Mouse (Mus musculus): ENCODE results near the gene Taok2. TPM values are rescaled to one million over a fixed set of nuclear protein-coding genes. Genes with fewer than 3 reads are reported as not detected.
A peak's percentile ranks its signal among the peaks of the same experiment; 100 is the strongest.

Taok2 gene
- polyA plus RNA-seq, 1 experiment from 2014 or later, result 11.5 TPM

GRCm38 (mm10) chr7:126881040-126881439 lies 3.5 kb downstream of the Taok2 start:
- Histone ChIP-seq H3K4me3 (ENCODE audit: low read depth, low read length) (no peak overlapping the region), H3K4me2 (replicated peaks; ENCODE audit: low read depth) (no peak overlapping the region), H3K36me3 (ENCODE audit: control insufficient read depth, insufficient read depth) (peaks cover 49% of the 10 kb centered on the region), H3K9ac (ENCODE audit: low read depth, low read length) (no peak overlapping the region), H3K27ac (ENCODE audit: low read depth, low read length) (peak overlapping the region; percentile 9; the same call in 1 of the 2 replicates), H3K27me3 (replicated peaks; ENCODE audit: control insufficient read depth, insufficient read depth, low read length) (no peaks in the 10 kb centered on the region), H3K4me1 (replicated peaks; ENCODE audit: control insufficient read depth, insufficient read depth, low read length) (0 out of 2 replicates have a peak, but pooled peaks cover 5% of the 10 kb centered on the region), H3K9me3 (ENCODE audit: control insufficient read depth) (no peaks in the 10 kb centered on the region)
- ATAC-seq, result no peak
- no peak for TF ChIP-seq CTCF (IDR thresholded peaks at IDR 0.05; ENCODE audit: low read depth)
- WGBS, result 71% methylated on average over 6 of the region's 6 CpGs

GRCm38 (mm10) chr7:126877239-126877638 lies 7.3 kb downstream of the Taok2 start:
- no peak overlapping the region for H3K27ac ChIP-seq (ENCODE audit: low read depth, low read length)
- H3K4me3 ChIP-seq (ENCODE audit: low read depth, low read length), result no peak overlapping the region
- H3K4me1 ChIP-seq (replicated peaks; ENCODE audit: control insufficient read depth, insufficient read depth, low read length), result no peaks in the 10 kb centered on the region
- no peaks in the 10 kb centered on the region for H3K9me3 ChIP-seq (ENCODE audit: control insufficient read depth)
- no peak overlapping the region for H3K9ac ChIP-seq (ENCODE audit: low read depth, low read length)
- H3K27me3 ChIP-seq (replicated peaks; ENCODE audit: control insufficient read depth, insufficient read depth, low read length), result no peaks in the 10 kb centered on the region
- ATAC-seq, result no peak
- H3K36me3 ChIP-seq (ENCODE audit: control insufficient read depth, insufficient read depth), result peaks cover 87% of the 10 kb centered on the region
- TF ChIP-seq CTCF (IDR thresholded peaks at IDR 0.05; ENCODE audit: low read depth), result no peak
- 100% methylated on average over 1 of the region's 1 CpGs for WGBS
- no peak overlapping the region for H3K4me2 ChIP-seq (replicated peaks; ENCODE audit: low read depth)

GRCm38 (mm10) chr7:126870520-126870891 lies 14.0 kb downstream of the Taok2 start:
- ATAC-seq, result no peak
- H3K36me3 ChIP-seq (ENCODE audit: control insufficient read depth, insufficient read depth), result peaks cover 98% of the 10 kb centered on the region
- no peak overlapping the region for H3K27ac ChIP-seq (ENCODE audit: low read depth, low read length)
- no peak for TF ChIP-seq CTCF (IDR thresholded peaks at IDR 0.05; ENCODE audit: low read depth)
- H3K9ac ChIP-seq (ENCODE audit: low read depth, low read length), result no peak overlapping the region
- no peaks in the 10 kb centered on the region for H3K27me3 ChIP-seq (replicated peaks; ENCODE audit: control insufficient read depth, insufficient read depth, low read length)
- H3K4me3 ChIP-seq (ENCODE audit: low read depth, low read length), result no peak overlapping the region
- 93% methylated on average over 2 of the region's 2 CpGs for WGBS
- no peaks in the 10 kb centered on the region for H3K4me1 ChIP-seq (replicated peaks; ENCODE audit: control insufficient read depth, insufficient read depth, low read length)
- H3K4me2 ChIP-seq (replicated peaks; ENCODE audit: low read depth), result no peak overlapping the region
- no peaks in the 10 kb centered on the region for H3K9me3 ChIP-seq (ENCODE audit: control insufficient read depth)

- no peak for TF ChIP-seq CTCF (IDR thresholded peaks at IDR 0.05; ENCODE audit: low read depth)
- Histone ChIP-seq H3K4me3 (ENCODE audit: low read depth, low read length) (no peak overlapping the region), H3K9me3 (ENCODE audit: control insufficient read depth) (no peaks in the 10 kb centered on the region), H3K27me3 (replicated peaks; ENCODE audit: control insufficient read depth, insufficient read depth, low read length) (no peaks in the 10 kb centered on the region), H3K4me1 (replicated peaks; ENCODE audit: control insufficient read depth, insufficient read depth, low read length) (no peaks in the 10 kb centered on the region), H3K27ac (ENCODE audit: low read depth, low read length) (no peak overlapping the region), H3K9ac (ENCODE audit: low read depth, low read length) (no peak overlapping the region), H3K4me2 (replicated peaks; ENCODE audit: low read depth) (no peak overlapping the region), H3K36me3 (ENCODE audit: control insufficient read depth, insufficient read depth) (peaks cover 92% of the 10 kb centered on the region)
- ATAC-seq, result no peak
- 91% methylated on average over 23 of the region's 23 CpGs for WGBS
These were observed 14.6 kb downstream of the Taok2 start for GRCm38 (mm10) chr7:126869780-126870519.

GRCm38 (mm10) chr7:126868003-126868402 lies 16.5 kb downstream of the Taok2 start:
- TF ChIP-seq CTCF (IDR thresholded peaks at IDR 0.05; ENCODE audit: low read depth), result no peak
- Histone ChIP-seq H3K4me2 (replicated peaks; ENCODE audit: low read depth) (no peak overlapping the region), H3K36me3 (ENCODE audit: control insufficient read depth, insufficient read depth) (peaks cover 80% of the 10 kb centered on the region), H3K9me3 (ENCODE audit: control insufficient read depth) (no peaks in the 10 kb centered on the region), H3K4me1 (replicated peaks; ENCODE audit: control insufficient read depth, insufficient read depth, low read length) (no peaks in the 10 kb centered on the region), H3K27me3 (replicated peaks; ENCODE audit: control insufficient read depth, insufficient read depth, low read length) (no peaks in the 10 kb centered on the region), H3K9ac (ENCODE audit: low read depth, low read length) (no peak overlapping the region), H3K27ac (ENCODE audit: low read depth, low read length) (no peak overlapping the region), H3K4me3 (ENCODE audit: low read depth, low read length) (no peak overlapping the region)
- no peak for ATAC-seq
- WGBS, result 78% methylated on average over 12 of the region's 12 CpGs

GRCm38 (mm10) chr7:126867534-126867933 lies 17.0 kb downstream of the Taok2 start:
- no peak for ATAC-seq
- 80% methylated on average over 2 of the region's 2 CpGs for WGBS
- no peak overlapping the region for H3K4me2 ChIP-seq (replicated peaks; ENCODE audit: low read depth)

More at GRCm38 (mm10) chr7:126867534-126867933, 17.0 kb downstream of the Taok2 start:
- H3K27ac ChIP-seq (ENCODE audit: low read depth, low read length), result no peak overlapping the region
- H3K9me3 ChIP-seq (ENCODE audit: control insufficient read depth), result no peaks in the 10 kb centered on the region
- H3K9ac ChIP-seq (ENCODE audit: low read depth, low read length), result no peak overlapping the region
- H3K4me3 ChIP-seq (ENCODE audit: low read depth, low read length), result no peak overlapping the region
- H3K4me1 ChIP-seq (replicated peaks; ENCODE audit: control insufficient read depth, insufficient read depth, low read length), result no peaks in the 10 kb centered on the region
- peaks cover 75% of the 10 kb centered on the region for H3K36me3 ChIP-seq (ENCODE audit: control insufficient read depth, insufficient read depth)
- no peak for TF ChIP-seq CTCF (IDR thresholded peaks at IDR 0.05; ENCODE audit: low read depth)
- H3K27me3 ChIP-seq (replicated peaks; ENCODE audit: control insufficient read depth, insufficient read depth, low read length), result no peaks in the 10 kb centered on the region
